Mouse (Mus musculus) spleen, adult 2 months (tissue): Measurements from ENCODE around the gene Tceal3.

Source experiments
- CTCF ChIP-seq: fragments of 200-500 bp; IDR thresholded peaks from 2 replicates; pipeline ENCODE4 v1.5.1; 2011; ENCODE audit warnings: mild to moderate bottlenecking, inconsistent platforms; ENCODE audit not compliant: insufficient read depth, insufficient read length, insufficient replicate concordance; ENCODE audit errors: extremely low read depth
- POLR2A ChIP-seq: fragments of 200-500 bp; IDR thresholded peaks from 2 replicates; pipeline ENCODE4 v1.6.1; 2011; ENCODE audit warnings: low read depth, low read length, inconsistent platforms

- TF ChIP-seq POLR2A = no peak
- TF ChIP-seq CTCF = no peak
These were observed 75.7 kb downstream of the Tceal3 start for GRCm38 (mm10) chrX:136666281-136666706.
